Mouse (Mus musculus) heart, embryonic 11.5 days (tissue): ENCODE data around the gene Tbc1d10a. TPM values are rescaled to one million over a fixed set of nuclear protein-coding genes. Genes with fewer than 3 reads are reported as not detected.

Source experiments
- ATAC-seq: fragments of 200-750 bp; cut with Nextera tagmentation; replicated peaks from 2 replicates; pipeline ENCODE4 v1.8.0; 2017; ENCODE audit warnings: moderate library complexity; ENCODE audit not compliant: insufficient number of reproducible peaks, low FRiP score, low TSS enrichment
- H3K27ac ChIP-seq: fragments of 300-500 bp; sonication (generic); 2 replicates; pipeline ENCODE4 v1.5.1; 2014; ENCODE audit warnings: mild to moderate bottlenecking, low read depth, low read length
- H3K27me3 ChIP-seq: fragments of 300-500 bp; sonication (generic); 2 replicates; pipeline ENCODE4 v1.6.1; 2014; ENCODE audit warnings: mild to moderate bottlenecking, low read length, mixed read lengths; ENCODE audit not compliant: control insufficient read depth, insufficient read depth
- H3K36me3 ChIP-seq: fragments of 300-500 bp; sonication (generic); 2 replicates; pipeline ENCODE4 v1.6.1; 2014; ENCODE audit warnings: mild to moderate bottlenecking, low read length, moderate library complexity, mixed read lengths; ENCODE audit not compliant: control insufficient read depth, insufficient read depth
- H3K4me1 ChIP-seq: fragments of 300-500 bp; sonication (generic); 2 replicates; pipeline ENCODE4 v1.6.1; 2014; ENCODE audit warnings: low read length; ENCODE audit not compliant: control insufficient read depth, insufficient read depth
- H3K4me2 ChIP-seq: fragments of 300-500 bp; sonication (generic); 2 replicates; pipeline ENCODE4 v1.6.1; 2014; ENCODE audit warnings: mild to moderate bottlenecking, moderate library complexity
- H3K4me3 ChIP-seq: fragments of 300-500 bp; sonication (generic); 2 replicates; pipeline ENCODE4 v1.5.1; 2014; ENCODE audit warnings: low read depth, low read length
- H3K9ac ChIP-seq: fragments of 300-500 bp; sonication (generic); 2 replicates; pipeline ENCODE4 v1.6.1; 2014; ENCODE audit warnings: mild to moderate bottlenecking, low read depth, low read length, moderate library complexity
- H3K9me3 ChIP-seq: fragments of 300-500 bp; sonication (generic); replicated peaks from 2 replicates; pipeline ENCODE4 v1.6.1; 2016; ENCODE audit warnings: low read length; ENCODE audit not compliant: control insufficient read depth
- WGBS: fragments of 180-500 bp; shearing (Covaris S2); extraction: QIAGEN DNeasy Blood & Tissue Kit; methylation state at CpG from one replicate; pipeline ENCODE4 v1.1.7; 2014; ENCODE audit not compliant: insufficient replicate concordance; 5-methylcytosine and 5-hydroxymethylcytosine counted together
- polyA plus RNA-seq: library from polyadenylated mRNA; unstranded; fragments of >200 nt; fragmentation: Nextera tagmentation; extraction: Ambion mirVana; gene quantifications from 2 replicates; pipeline ENCODE4 v1.2.1, GENCODE M21; 2014

The Tbc1d10a gene
- polyA plus RNA-seq, 1 experiment from 2014 or later, result 10.1 TPM

- WGBS, result 62% methylated on average over 7 of the region's 7 CpGs
- no peak overlapping the region for H3K4me3 ChIP-seq
Measured at GRCm38 (mm10) chr11:4240151-4240550, 53.6 kb downstream of the Tbc1d10a start.

GRCm38 (mm10) chr11:4241180-4241579 lies 54.6 kb downstream of the Tbc1d10a start:
- Histone ChIP-seq H3K36me3 (no peaks in the 10 kb centered on the region), H3K4me2 (no peak overlapping the region), H3K4me1 (no peaks in the 10 kb centered on the region), H3K9ac (0 out of 2 replicates have a peak overlapping the region, but pooled peaks have one; percentile 16), H3K4me3 (no peak overlapping the region), H3K9me3 (no peaks in the 10 kb centered on the region), H3K27ac (no peak overlapping the region), H3K27me3 (no peaks in the 10 kb centered on the region)
- ATAC-seq, result no peak
- WGBS, result 74% methylated on average over 4 of the region's 4 CpGs

More at GRCm38 (mm10) chr11:4240151-4240550, 53.6 kb downstream of the Tbc1d10a start:
- no peak for ATAC-seq
- no peaks in the 10 kb centered on the region for H3K36me3 ChIP-seq
- no peak overlapping the region for H3K27ac ChIP-seq
- no peaks in the 10 kb centered on the region for H3K27me3 ChIP-seq
- H3K4me1 ChIP-seq, result no peaks in the 10 kb centered on the region
- no peaks in the 10 kb centered on the region for H3K9me3 ChIP-seq
- H3K9ac ChIP-seq, result no peak overlapping the region
- H3K4me2 ChIP-seq, result no peak overlapping the region

- no peak overlapping the region for H3K27ac ChIP-seq
- ATAC-seq, result no peak
- H3K4me2 ChIP-seq, result no peak overlapping the region
- 64% methylated on average over 6 of the region's 6 CpGs for WGBS
- H3K4me1 ChIP-seq, result no peaks in the 10 kb centered on the region
- H3K36me3 ChIP-seq, result no peaks in the 10 kb centered on the region
- H3K27me3 ChIP-seq, result no peaks in the 10 kb centered on the region
- H3K4me3 ChIP-seq, result no peak overlapping the region
- H3K9ac ChIP-seq, result no peak overlapping the region
- no peaks in the 10 kb centered on the region for H3K9me3 ChIP-seq
Measured at GRCm38 (mm10) chr11:4246126-4246525, 59.5 kb downstream of the Tbc1d10a start.

GRCm38 (mm10) chr11:4246623-4247022 lies 60.0 kb downstream of the Tbc1d10a start:
- Histone ChIP-seq H3K27ac (no peak overlapping the region), H3K4me2 (no peak overlapping the region), H3K4me1 (no peaks in the 10 kb centered on the region), H3K27me3 (no peaks in the 10 kb centered on the region), H3K4me3 (no peak overlapping the region), H3K9me3 (no peaks in the 10 kb centered on the region), H3K36me3 (no peaks in the 10 kb centered on the region), H3K9ac (no peak overlapping the region)
- no peak for ATAC-seq
- WGBS, result 68% methylated on average over 4 of the region's 4 CpGs

- H3K4me1 ChIP-seq, result no peaks in the 10 kb centered on the region
- no peak overlapping the region for H3K9ac ChIP-seq
- no peaks in the 10 kb centered on the region for H3K9me3 ChIP-seq
- H3K27me3 ChIP-seq, result no peaks in the 10 kb centered on the region
- 75% methylated on average over 14 of the region's 14 CpGs for WGBS
- no peaks in the 10 kb centered on the region for H3K36me3 ChIP-seq
- no peak overlapping the region for H3K4me3 ChIP-seq
- no peak overlapping the region for H3K27ac ChIP-seq
- no peak overlapping the region for H3K4me2 ChIP-seq
- no peak for ATAC-seq
Measured at GRCm38 (mm10) chr11:4247201-4247959, 60.8 kb downstream of the Tbc1d10a start.

GRCm38 (mm10) chr11:4249151-4249550 lies 62.6 kb downstream of the Tbc1d10a start:
- no peak for ATAC-seq
- Histone ChIP-seq H3K27me3 (no peaks in the 10 kb centered on the region), H3K4me3 (no peak overlapping the region), H3K9ac (no peak overlapping the region), H3K4me2 (no peak overlapping the region), H3K9me3 (no peaks in the 10 kb centered on the region), H3K27ac (no peak overlapping the region), H3K36me3 (no peaks in the 10 kb centered on the region), H3K4me1 (no peaks in the 10 kb centered on the region)
- 89% methylated on average over 3 of the region's 3 CpGs for WGBS

GRCm38 (mm10) chr11:4250290-4250689 lies 63.7 kb downstream of the Tbc1d10a start:
- H3K4me2 ChIP-seq, result no peak overlapping the region
- H3K4me1 ChIP-seq, result no peaks in the 10 kb centered on the region
- H3K27me3 ChIP-seq, result no peaks in the 10 kb centered on the region
- H3K27ac ChIP-seq, result no peak overlapping the region
- no peak overlapping the region for H3K9ac ChIP-seq
- no peak overlapping the region for H3K4me3 ChIP-seq
- 71% methylated on average over 7 of the region's 7 CpGs for WGBS
- no peaks in the 10 kb centered on the region for H3K36me3 ChIP-seq
- ATAC-seq, result no peak
- H3K9me3 ChIP-seq, result no peaks in the 10 kb centered on the region

GRCm38 (mm10) chr11:4251376-4251775 lies 64.8 kb downstream of the Tbc1d10a start:
- ATAC-seq, result no peak
- no peak overlapping the region for H3K4me2 ChIP-seq
- H3K4me1 ChIP-seq, result no peaks in the 10 kb centered on the region
- no peak overlapping the region for H3K9ac ChIP-seq
- H3K36me3 ChIP-seq, result no peaks in the 10 kb centered on the region
- no peaks in the 10 kb centered on the region for H3K27me3 ChIP-seq
- 78% methylated on average over 3 of the region's 3 CpGs for WGBS
- H3K4me3 ChIP-seq, result no peak overlapping the region
- no peak overlapping the region for H3K27ac ChIP-seq
- H3K9me3 ChIP-seq, result no peaks in the 10 kb centered on the region

- Histone ChIP-seq H3K9ac (no peak overlapping the region), H3K27ac (no peak overlapping the region), H3K4me2 (no peak overlapping the region), H3K27me3 (no peaks in the 10 kb centered on the region), H3K4me1 (no peaks in the 10 kb centered on the region), H3K36me3 (no peaks in the 10 kb centered on the region), H3K4me3 (no peak overlapping the region), H3K9me3 (no peaks in the 10 kb centered on the region)
- ATAC-seq, result no peak
- 86% methylated on average over 2 of the region's 2 CpGs for WGBS
Measured at GRCm38 (mm10) chr11:4252886-4253285, 66.3 kb downstream of the Tbc1d10a start.
